Mouse (Mus musculus) embryonic facial prominence, embryonic 14.5 days (tissue): ENCODE data around the gene Ribc2. TPM values are rescaled to one million over a fixed set of nuclear protein-coding genes. Genes with fewer than 3 reads are reported as not detected.

Experiments
- ATAC-seq: fragments of 200-750 bp; cut with Nextera tagmentation; 2 replicates; pipeline ENCODE4 v1.8.0; 2017; ENCODE audit warnings: low read depth, moderate number of reproducible peaks, moderate TSS enrichment
- DNase-seq: peaks from one replicate; pipeline ENCODE4 v3.0.0-alpha.2; 2015; ENCODE audit warnings: low spot score
- H3K27ac ChIP-seq: fragments of 300-500 bp; sonication (generic); replicated peaks from 2 replicates; pipeline ENCODE4 v1.5.1; 2014; ENCODE audit warnings: low read depth, mild to moderate bottlenecking, low read length, moderate library complexity
- H3K27me3 ChIP-seq: fragments of 300-500 bp; sonication (generic); replicated peaks from 2 replicates; pipeline ENCODE4 v1.6.1; 2014; ENCODE audit warnings: low read length; ENCODE audit not compliant: control insufficient read depth, insufficient read depth
- H3K36me3 ChIP-seq: fragments of 300-500 bp; sonication (generic); 2 replicates; pipeline ENCODE4 v1.6.1; 2014; ENCODE audit warnings: low read length, mixed read lengths; ENCODE audit not compliant: control insufficient read depth, insufficient read depth
- H3K4me1 ChIP-seq: fragments of 300-500 bp; sonication (generic); 2 replicates; pipeline ENCODE4 v1.6.1; 2014; ENCODE audit warnings: antibody characterized with exemption, low read length; ENCODE audit not compliant: control insufficient read depth, insufficient read depth
- H3K4me2 ChIP-seq: fragments of 300-500 bp; sonication (generic); 2 replicates; pipeline ENCODE4 v1.6.1; 2014; ENCODE audit warnings: low read depth, mild to moderate bottlenecking, low read length, moderate library complexity, mixed read lengths
- H3K4me3 ChIP-seq: fragments of 300-500 bp; sonication (generic); 2 replicates; pipeline ENCODE4 v1.5.1; 2014; ENCODE audit warnings: low read depth, mild to moderate bottlenecking, low read length
- H3K9ac ChIP-seq: fragments of 300-500 bp; sonication (generic); 2 replicates; pipeline ENCODE4 v1.6.1; 2014; ENCODE audit warnings: low read depth, mild to moderate bottlenecking, low read length, moderate library complexity, mixed read lengths
- H3K9me3 ChIP-seq: fragments of 300-500 bp; sonication (generic); 2 replicates; pipeline ENCODE4 v1.6.1; 2016; ENCODE audit warnings: low read length; ENCODE audit not compliant: control insufficient read depth
- WGBS: fragments of 180-500 bp; shearing (Covaris S2); extraction: QIAGEN DNeasy Blood & Tissue Kit; methylation state at CpG from one replicate; pipeline ENCODE4 v1.1.7; 2014; 5-methylcytosine and 5-hydroxymethylcytosine counted together
- polyA plus RNA-seq: library from polyadenylated mRNA; unstranded; fragments of >200 nt; fragmentation: Nextera tagmentation; extraction: Ambion mirVana; gene quantifications from 2 replicates; pipeline ENCODE4 v1.2.1, GENCODE M21; 2014

Ribc2 gene
- polyA plus RNA-seq, 1 experiment from 2014 or later, result 0.67 TPM

- no peak for ATAC-seq
- 85% methylated on average over 5 of the region's 5 CpGs for WGBS
Observed at GRCm38 (mm10) chr15:85144249-85144648, 12.4 kb downstream of the Ribc2 start.

GRCm38 (mm10) chr15:85151433-85151918, 19.6 kb downstream of the Ribc2 start:
- Histone ChIP-seq H3K4me1 (no peaks in the 10 kb centered on the region), H3K4me2 (no peak overlapping the region)
- ATAC-seq, result peak; percentile 83

More at GRCm38 (mm10) chr15:85144249-85144648, 12.4 kb downstream of the Ribc2 start:
- Histone ChIP-seq H3K9me3 (no peaks in the 10 kb centered on the region), H3K4me1 (no peaks in the 10 kb centered on the region), H3K4me3 (no peak overlapping the region), H3K27me3 (no peaks in the 10 kb centered on the region), H3K27ac (no peak overlapping the region), H3K9ac (no peak overlapping the region), H3K4me2 (no peak overlapping the region), H3K36me3 (no peaks in the 10 kb centered on the region)
- DNase-seq, result no peak

GRCm38 (mm10) chr15:85152577-85152976, 20.7 kb downstream of the Ribc2 start:
- DNase-seq, result no peak
- no peak for ATAC-seq
- Histone ChIP-seq H3K4me2 (no peak overlapping the region), H3K4me1 (no peaks in the 10 kb centered on the region), H3K27ac (no peak overlapping the region), H3K9me3 (no peaks in the 10 kb centered on the region), H3K9ac (no peak overlapping the region), H3K4me3 (no peak overlapping the region), H3K27me3 (no peaks in the 10 kb centered on the region), H3K36me3 (no peaks in the 10 kb centered on the region)
- 67% methylated on average over 3 of the region's 3 CpGs for WGBS

More at GRCm38 (mm10) chr15:85151433-85151918, 19.6 kb downstream of the Ribc2 start:
- 22% methylated on average over 13 of the region's 13 CpGs for WGBS
- H3K36me3 ChIP-seq, result no peaks in the 10 kb centered on the region
- no peaks in the 10 kb centered on the region for H3K9me3 ChIP-seq
- H3K9ac ChIP-seq, result no peak overlapping the region
- H3K27ac ChIP-seq, result no peak overlapping the region
- no peaks in the 10 kb centered on the region for H3K27me3 ChIP-seq
- peak; percentile 77 for DNase-seq
- no peak overlapping the region for H3K4me3 ChIP-seq

GRCm38 (mm10) chr15:85154091-85154490, 22.2 kb downstream of the Ribc2 start:
- Histone ChIP-seq H3K4me1 (no peaks in the 10 kb centered on the region), H3K4me2 (no peak overlapping the region), H3K27me3 (no peaks in the 10 kb centered on the region), H3K9me3 (no peaks in the 10 kb centered on the region), H3K4me3 (no peak overlapping the region), H3K9ac (no peak overlapping the region), H3K36me3 (no peaks in the 10 kb centered on the region), H3K27ac (no peak overlapping the region)
- DNase-seq (no peak), ATAC-seq (no peak)
- WGBS, result 85% methylated on average over 3 of the region's 3 CpGs

GRCm38 (mm10) chr15:85156198-85156597, 24.3 kb downstream of the Ribc2 start:
- WGBS, result 51% methylated on average over 4 of the region's 4 CpGs
- no peaks in the 10 kb centered on the region for H3K27me3 ChIP-seq
- H3K27ac ChIP-seq, result no peak overlapping the region
- no peak overlapping the region for H3K9ac ChIP-seq
- ATAC-seq (no peak), DNase-seq (no peak)
- H3K36me3 ChIP-seq, result no peaks in the 10 kb centered on the region
- no peak overlapping the region for H3K4me2 ChIP-seq
- no peaks in the 10 kb centered on the region for H3K4me1 ChIP-seq
- H3K9me3 ChIP-seq, result no peaks in the 10 kb centered on the region
- no peak overlapping the region for H3K4me3 ChIP-seq

GRCm38 (mm10) chr15:85161416-85161815, 29.5 kb downstream of the Ribc2 start:
- H3K9me3 ChIP-seq, result no peaks in the 10 kb centered on the region
- H3K4me1 ChIP-seq, result peaks cover 27% of the 10 kb centered on the region
- H3K36me3 ChIP-seq, result no peaks in the 10 kb centered on the region
- no peak overlapping the region for H3K9ac ChIP-seq
- no peak for DNase-seq
- H3K27ac ChIP-seq, result no peak overlapping the region
- no peak for ATAC-seq
- H3K27me3 ChIP-seq, result no peaks in the 10 kb centered on the region
- no peak overlapping the region for H3K4me2 ChIP-seq
- no peak overlapping the region for H3K4me3 ChIP-seq

- ATAC-seq (peak; percentile 34), DNase-seq (peak; percentile 89)
- Histone ChIP-seq H3K9ac (0 out of 2 replicates have a peak overlapping the region, but pooled peaks have one; percentile 6), H3K4me2 (0 out of 2 replicates have a peak overlapping the region, but pooled peaks have one; percentile 8), H3K36me3 (no peaks in the 10 kb centered on the region), H3K27ac (peak overlapping the region; percentile 85), H3K27me3 (no peaks in the 10 kb centered on the region), H3K9me3 (no peaks in the 10 kb centered on the region), H3K4me3 (no peak overlapping the region), H3K4me1 (peaks cover 39% of the 10 kb centered on the region)
- WGBS, result 28% methylated on average over 21 of the region's 21 CpGs
Observed at GRCm38 (mm10) chr15:85162693-85163663, 31.1 kb downstream of the Ribc2 start.

- ATAC-seq, result peak; percentile 76
- H3K9ac ChIP-seq, result peak overlapping the region; percentile 26; the same call in 1 of the 2 replicates
- no peak overlapping the region for H3K4me3 ChIP-seq
- WGBS, result 11% methylated on average over 11 of the region's 11 CpGs
- peak overlapping the region; percentile 33 for H3K4me2 ChIP-seq
- peak overlapping the region; percentile 88 for H3K27ac ChIP-seq
- H3K36me3 ChIP-seq, result no peaks in the 10 kb centered on the region
- H3K9me3 ChIP-seq, result no peaks in the 10 kb centered on the region
- H3K4me1 ChIP-seq, result peaks cover 42% of the 10 kb centered on the region
- no peaks in the 10 kb centered on the region for H3K27me3 ChIP-seq
- DNase-seq, result peak; percentile 94
Observed at GRCm38 (mm10) chr15:85166433-85166933, 34.6 kb downstream of the Ribc2 start.
